ENCODE assay signal across 21 mouse cellular contexts in genomic region chr6:127825503-127825902, GRCm38 (mm10). TPM values are rescaled to one million over a fixed set of nuclear protein-coding genes. Genes with fewer than 3 reads are reported as not detected.
"Had no signal": no experiment of that assay in that cellular context is flagged by ENCODE, and none has a peak within 500 bp of the region (broad histone marks: within the 10 kb centered on the region; RNA-seq: fewer than 3 reads in every experiment).

No protein-coding gene starts in this region.

- H3K27me3 ChIP-seq: liver, embryonic 13.5 days; megakaryocyte, embryonic 14.5 days; midbrain, embryonic 13.5 days had no signal

- DNase-seq: kidney, adult 18-20 months; kidney, adult 9 months; kidney, postnatal 25 days; layer of hippocampus, adult 9-11 months; liver, embryonic 13.5 days; lung, adult 2 months; lung, postnatal 14 days; lung, postnatal 4 days; thymus, adult 18-20 months; thymus, postnatal 36 days had no signal

- H3K9ac ChIP-seq: liver, embryonic 13.5 days; midbrain, embryonic 13.5 days had no signal

- H3K4me2 ChIP-seq: liver, embryonic 13.5 days; midbrain, embryonic 13.5 days had no signal

- H3K4me3 ChIP-seq: layer of hippocampus, adult 2 months; liver, embryonic 13.5 days; megakaryocyte, embryonic 14.5 days; midbrain, embryonic 10.5 days; midbrain, embryonic 13.5 days had no signal

- H3K27ac ChIP-seq: kidney, postnatal 0 days; layer of hippocampus, adult 2 months; liver, embryonic 13.5 days; midbrain, embryonic 10.5 days; midbrain, embryonic 13.5 days had no signal

- ATAC-seq: midbrain, embryonic 13.5 days; midbrain, embryonic 16.5 days had no signal

- H3K4me1 ChIP-seq: liver, embryonic 13.5 days had no signal

- H3K9me3 ChIP-seq: liver, embryonic 13.5 days; megakaryocyte, embryonic 14.5 days; midbrain, embryonic 10.5 days; midbrain, embryonic 13.5 days had no signal

- H3K36me3 ChIP-seq: liver, embryonic 13.5 days; midbrain, embryonic 10.5 days; midbrain, embryonic 13.5 days had no signal

RNA-seq across cellular contexts. Expression of gene Prmt8, which starts 56.2 kb away (rescaled TPM):
- total RNA-seq: liver, adult 2 months had no signal
- polyA plus RNA-seq: kidney, postnatal 0 days; liver, adult 2 months; liver, embryonic 16.5 days; lung, embryonic 16.5 days; spleen, adult 2 months; stomach, embryonic 16.5 days had no signal
